Mouse (Mus musculus) spleen, postnatal 0 days (tissue): ENCODE measurements around the gene Nudt22. TPM values are rescaled to one million over a fixed set of nuclear protein-coding genes. Genes with fewer than 3 reads are reported as not detected.

Source experiments
- polyA plus RNA-seq: library from polyadenylated mRNA; unstranded; fragments of >200 nt; fragmentation: Nextera tagmentation; extraction: Ambion mirVana; gene quantifications from 2 replicates; pipeline ENCODE4 v1.2.1, GENCODE M21; 2015

Gene Nudt22
- 14.0 and 15.2 TPM in 2 replicates for polyA plus RNA-seq

GRCm38 (mm10) chr19:6996006-6996405 lies at the start of gene Nudt22, which contains the start of gene Trpt1:
TSS of gene Nudt22 (minus strand) at chr19:6996117.
TSS of gene Trpt1 (plus strand) at chr19:6996131.

GRCm38 (mm10) chr19:7039841-7040636 lies 44.1 kb upstream of the Nudt22 start, which contains the start of gene Stip1:
TSS of gene Stip1 (minus strand) at chr19:7039967.

GRCm38 (mm10) chr19:7019191-7019590 lies 23.3 kb upstream of the Nudt22 start, which contains the start of gene Fermt3:
TSS of gene Fermt3 (minus strand) at chr19:7019469.

GRCm38 (mm10) chr19:6992011-6992858 lies 3.7 kb downstream of the Nudt22 start, which contains the start of gene Dnajc4:
TSS of gene Dnajc4 (minus strand) at chr19:6992572.

GRCm38 (mm10) chr19:6987061-6987903 lies 8.6 kb downstream of the Nudt22 start, which contains the start of gene Vegfb:
TSS of gene Vegfb (minus strand) at chr19:6987651.

GRCm38 (mm10) chr19:6980381-6981093 lies 15.4 kb downstream of the Nudt22 start, which contains the start of gene Fkbp2:
TSS of gene Fkbp2 (minus strand) at chr19:6980501.

GRCm38 (mm10) chr19:6975537-6976521 lies 20.1 kb downstream of the Nudt22 start, which contains the start of gene Plcb3:
TSS of gene Plcb3 (minus strand) at chr19:6976470.

GRCm38 (mm10) chr19:6974211-6975205 lies 21.4 kb downstream of the Nudt22 start, which contains the start of gene Ppp1r14b:
TSS of gene Ppp1r14b (plus strand) at chr19:6974968.

Other genes starting within 250 kb of the Nudt22 start
- gene Rps6ka4, start 155.5 kb downstream of the Nudt22 start, polyA plus RNA-seq: 11.4 and 13.0 TPM in 2 replicates
- gene Ccdc88b, start 137.9 kb downstream of the Nudt22 start, polyA plus RNA-seq: 7.4 and 10.9 TPM in 2 replicates
- gene Trmt112, start 86.4 kb downstream of the Nudt22 start, polyA plus RNA-seq: 127 and 129 TPM in 2 replicates
- 259 and 334 TPM in 2 replicates for gene Prdx5, start 86.0 kb downstream of the Nudt22 start, polyA plus RNA-seq
- 7.2 and 9.0 TPM in 2 replicates for gene Esrra, start 74.3 kb downstream of the Nudt22 start, polyA plus RNA-seq
- 1.2 and 2.1 TPM in 2 replicates for gene Catsperz, start 70.7 kb downstream of the Nudt22 start, polyA plus RNA-seq
- 0.20 and 0.28 TPM in 2 replicates for gene Kcnk4, start 61.6 kb downstream of the Nudt22 start, polyA plus RNA-seq
- gene Bad, start 54.3 kb downstream of the Nudt22 start, polyA plus RNA-seq: 35.9 and 43.8 TPM in 2 replicates
- 11.0 and 14.9 TPM in 2 replicates for gene Gpr137, start 53.6 kb downstream of the Nudt22 start, polyA plus RNA-seq
- gene Ppp1r14b, start 21.1 kb downstream of the Nudt22 start, polyA plus RNA-seq: 102 and 119 TPM in 2 replicates
- 10.4 and 13.6 TPM in 2 replicates for gene Plcb3, start 19.6 kb downstream of the Nudt22 start, polyA plus RNA-seq
- 70.3 and 74.9 TPM in 2 replicates for gene Fkbp2, start 15.6 kb downstream of the Nudt22 start, polyA plus RNA-seq
- 14.6 and 17.7 TPM in 2 replicates for gene Vegfb, start 8.5 kb downstream of the Nudt22 start, polyA plus RNA-seq
- 14.3 and 18.0 TPM in 2 replicates for gene Dnajc4, start 3.5 kb downstream of the Nudt22 start, polyA plus RNA-seq
- gene Trpt1, start within 50 bp of the Nudt22 start, polyA plus RNA-seq: 3.2 and 3.7 TPM in 2 replicates
- 123 and 124 TPM in 2 replicates for gene Fermt3, start 23.4 kb upstream of the Nudt22 start, polyA plus RNA-seq
- 72.5 and 74.9 TPM in 2 replicates for gene Stip1, start 43.9 kb upstream of the Nudt22 start, polyA plus RNA-seq
- gene Macrod1, start 60.7 kb upstream of the Nudt22 start, polyA plus RNA-seq: 7.3 and 8.6 TPM in 2 replicates
- 0.24 and 0.40 TPM in 2 replicates for gene Flrt1, start 109.6 kb upstream of the Nudt22 start, polyA plus RNA-seq
- gene Otub1, start 210.2 kb upstream of the Nudt22 start, polyA plus RNA-seq: 72.8 and 81.2 TPM in 2 replicates
- gene Cox8a, start 221.5 kb upstream of the Nudt22 start, polyA plus RNA-seq: 818 and 869 TPM in 2 replicates
- gene Naa40, start 245.1 kb upstream of the Nudt22 start, polyA plus RNA-seq: 32.8 and 34.8 TPM in 2 replicates